Mouse (Mus musculus) adipocyte (in vitro differentiated cells): ENCODE data around the gene Baz2b.
A peak's percentile ranks its signal among the peaks of the same experiment; 100 is the strongest.
"Not testable (repeated sequence)": the region's sequence is repeated elsewhere in the genome, so short reads cannot be mapped to it uniquely, and the experiment has no call there.

Experiments used
- DNase-seq: peaks from one replicate; pipeline ENCODE4 v3.0.0-alpha.2; 2016; ENCODE audit warnings: low spot score

Gene Baz2b

GRCm38 (mm10) chr2:60200051-60200562, 9.5 kb downstream of the Baz2b start:
- DNase-seq: no peak

- no peak for DNase-seq
Observed at GRCm38 (mm10) chr2:60196841-60197240, 12.8 kb downstream of the Baz2b start.

DNA sequence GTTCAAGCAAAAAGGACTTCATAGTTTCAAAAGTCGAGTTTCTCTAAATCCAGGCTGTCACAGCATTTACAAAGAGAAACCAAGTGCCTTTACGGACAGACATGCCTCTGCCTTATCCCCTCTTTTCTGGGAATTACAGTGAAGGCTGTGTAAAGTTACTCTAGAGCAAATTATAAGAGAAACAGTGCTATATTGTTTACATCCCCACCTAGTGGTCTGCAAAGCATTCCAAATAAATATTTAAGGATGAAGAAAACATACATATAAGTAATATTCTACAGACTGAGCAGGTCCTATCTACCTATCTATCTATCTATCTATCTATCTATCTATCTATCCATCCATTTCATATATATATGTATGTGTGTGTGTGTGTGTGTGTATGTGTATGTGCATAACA, 27.9 kb downstream of the Baz2b start:
- peak; percentile 24 for DNase-seq

DNA sequence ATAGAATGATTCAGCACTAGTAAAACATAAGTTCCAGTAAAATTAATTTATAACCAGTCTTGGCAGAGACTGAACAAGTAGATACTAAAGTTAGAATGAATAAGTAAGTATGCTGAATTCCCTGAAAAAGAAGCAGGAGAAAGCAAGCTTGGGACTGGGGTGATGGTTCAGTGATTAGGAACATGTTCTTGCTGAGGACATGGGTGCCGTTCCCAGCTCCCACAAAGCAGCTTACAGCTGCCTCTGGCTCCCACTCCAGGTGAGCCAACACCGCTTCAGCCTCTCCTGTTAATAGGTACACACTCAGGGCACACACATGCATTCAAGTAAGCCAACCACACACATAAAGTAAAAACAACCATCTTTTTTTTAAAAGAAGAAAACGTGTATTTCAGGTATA, 32.1 kb downstream of the Baz2b start:
- DNase-seq: no peak

DNA sequence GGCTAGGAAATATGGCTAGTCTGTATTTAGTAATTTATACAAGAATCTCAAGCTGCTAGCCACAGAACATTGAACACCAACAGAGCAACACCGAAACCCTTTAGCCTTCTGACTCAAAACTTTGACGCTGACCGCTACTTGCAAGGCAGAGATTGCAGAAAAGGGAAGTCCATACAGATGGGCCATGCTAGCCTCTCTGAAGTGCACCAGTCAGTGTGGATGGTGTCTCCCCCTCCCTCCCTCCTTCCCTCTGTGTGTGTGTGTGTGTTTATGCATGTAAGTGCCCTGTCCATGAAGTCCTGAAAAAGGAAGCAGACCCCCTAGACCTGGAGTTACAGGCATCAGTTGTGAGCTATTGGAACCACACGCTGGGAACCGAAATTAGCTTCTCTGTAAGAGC, 33.6 kb downstream of the Baz2b start:
- DNase-seq: no peak

GRCm38 (mm10) chr2:60175078-60175477, 34.6 kb downstream of the Baz2b start:
- no peak for DNase-seq

- peak; percentile 65 for DNase-seq
Observed at GRCm38 (mm10) chr2:60173595-60173994, 36.0 kb downstream of the Baz2b start.

DNA sequence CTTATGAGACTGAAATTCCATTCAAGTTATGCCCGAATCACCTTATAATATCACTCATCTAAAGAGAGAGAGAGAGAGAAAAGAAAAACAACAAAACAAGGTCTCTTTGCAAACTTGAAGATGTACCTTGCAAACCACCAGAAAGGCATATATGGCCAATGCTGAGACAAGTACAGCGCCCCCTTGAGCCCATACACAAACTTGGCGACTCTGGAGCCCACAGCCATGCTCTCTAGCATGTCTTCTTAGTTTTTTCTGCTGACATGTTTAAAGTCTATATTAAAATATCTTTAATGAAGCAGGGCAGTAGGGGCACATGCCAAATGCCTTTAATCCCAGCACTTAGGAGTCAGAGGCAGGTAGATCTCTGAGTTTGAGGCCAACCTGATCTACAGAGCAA, 36.4 kb downstream of the Baz2b start:
- DNase-seq: peak; percentile 15

DNA sequence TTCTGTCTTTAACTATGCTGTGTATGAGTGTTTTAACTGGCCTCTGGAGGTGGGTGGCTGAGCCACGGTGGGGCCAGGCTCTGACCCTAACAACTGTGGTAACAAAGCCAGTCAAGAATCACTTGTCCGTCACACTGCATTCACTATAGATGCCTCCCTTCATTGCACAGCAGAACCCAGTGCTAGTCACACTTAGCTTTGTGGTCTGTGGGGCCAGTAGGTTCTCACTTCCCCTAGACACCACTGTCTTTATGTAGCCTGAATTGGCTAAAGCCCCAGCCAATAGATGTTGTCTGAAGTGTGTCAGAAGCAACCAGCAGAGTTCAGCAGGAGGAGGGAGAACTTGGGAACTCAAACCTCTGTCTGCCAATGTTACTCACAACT, 37.1 kb downstream of the Baz2b start:
- DNase-seq: peak; percentile 70

GRCm38 (mm10) chr2:60171786-60172530, 37.7 kb downstream of the Baz2b start:
- DNase-seq: peak; percentile 72

- no peak for DNase-seq
Observed at GRCm38 (mm10) chr2:60166878-60167277, 42.8 kb downstream of the Baz2b start.

DNA sequence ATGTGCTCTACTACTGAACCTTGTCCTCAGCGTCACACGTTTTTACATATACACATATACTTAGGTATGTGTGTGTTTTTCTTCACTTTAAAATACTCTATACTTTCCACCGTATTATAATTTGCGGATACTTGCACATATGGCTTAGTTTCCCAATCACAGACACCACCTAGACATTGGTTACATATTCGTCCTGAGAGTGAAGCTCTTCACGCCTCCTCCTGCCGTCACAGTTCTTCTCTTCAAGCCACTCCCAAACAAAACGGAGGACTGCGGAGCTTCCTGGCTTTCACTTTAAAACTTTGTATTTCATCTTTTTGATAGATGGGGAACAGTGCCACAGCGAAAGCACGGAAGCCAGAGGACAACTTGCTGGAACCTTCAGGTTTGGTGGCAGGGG, 44.0 kb downstream of the Baz2b start:
- DNase-seq: no peak

GRCm38 (mm10) chr2:60163744-60164143, 45.9 kb downstream of the Baz2b start:
- DNase-seq: no peak

GRCm38 (mm10) chr2:60152481-60152880, 57.2 kb downstream of the Baz2b start:
- DNase-seq: no peak

- DNase-seq: no peak
Observed at GRCm38 (mm10) chr2:60148651-60149050, 61.0 kb downstream of the Baz2b start.

- DNase-seq: no peak
Observed at GRCm38 (mm10) chr2:60147428-60147827, 62.2 kb downstream of the Baz2b start.

- DNase-seq: no peak
Observed at GRCm38 (mm10) chr2:60145742-60146141, 63.9 kb downstream of the Baz2b start.

DNA sequence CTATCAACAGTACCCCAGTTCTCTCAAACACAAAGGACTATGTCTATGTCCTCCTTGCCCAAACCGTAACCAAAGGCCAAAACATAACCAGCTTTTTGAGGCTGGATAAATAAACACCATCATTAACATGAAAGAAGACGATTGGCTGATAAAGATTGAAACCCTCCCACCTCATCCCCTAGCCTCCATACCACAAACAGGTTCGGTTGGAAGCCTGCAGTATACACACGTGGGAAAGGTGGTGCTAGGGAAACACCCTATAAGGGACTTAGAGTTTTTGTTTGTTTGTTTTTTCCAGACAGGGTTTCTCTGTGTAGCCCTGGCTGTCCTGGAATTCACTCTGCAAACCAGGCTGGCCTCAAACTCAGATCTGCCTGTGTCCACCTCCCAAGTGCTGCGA, 66.3 kb downstream of the Baz2b start:
- no peak for DNase-seq

DNA sequence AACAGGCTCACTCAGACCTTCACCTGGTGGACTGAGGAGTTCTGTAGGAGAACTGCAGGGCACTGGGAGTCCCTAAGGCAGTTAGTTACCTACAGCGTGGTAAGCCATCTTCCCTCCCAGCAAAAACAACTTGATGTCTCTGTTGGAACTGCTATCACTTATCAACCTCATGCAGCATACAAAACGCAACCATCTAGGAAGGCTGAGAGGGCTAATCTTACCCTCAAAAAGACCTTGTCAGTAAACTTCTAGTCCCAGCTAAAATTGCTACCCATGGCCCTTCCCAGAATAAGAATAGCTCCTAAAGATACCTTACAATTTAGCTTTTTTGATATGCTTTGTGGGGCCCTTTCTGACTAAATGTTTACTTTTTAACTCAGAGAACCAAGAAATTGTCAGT, 67.4 kb downstream of the Baz2b start:
- no peak for DNase-seq

- DNase-seq: no peak
Observed at GRCm38 (mm10) chr2:60138751-60139162, 70.9 kb downstream of the Baz2b start.

- DNase-seq: no peak
Observed at GRCm38 (mm10) chr2:60135796-60136195, 73.8 kb downstream of the Baz2b start.

- not testable (repeated sequence) for DNase-seq
Observed at GRCm38 (mm10) chr2:60134958-60135357, 74.7 kb downstream of the Baz2b start.

GRCm38 (mm10) chr2:60133072-60133471, 76.6 kb downstream of the Baz2b start:
- no peak for DNase-seq
